Mouse (Mus musculus) forebrain, embryonic 11.5 days (tissue): ENCODE measurements at regions not wholly inside any gene's neighbourhood (a gene's known extent, or its start where the extent isn't known, plus 50 kb on each side); places are given as distances from the start of the nearest gene placed in this dataset.

ENCODE experiments used
- ATAC-seq: fragments of 200-750 bp; cut with Nextera tagmentation; replicated peaks from 2 replicates; pipeline ENCODE4 v1.8.0; 2017; ENCODE audit warnings: moderate TSS enrichment; ENCODE audit not compliant: low FRiP score
- DNase-seq: peaks from one replicate; pipeline ENCODE4 v3.0.0-alpha.2; 2017; ENCODE audit warnings: low spot score
- H3K27ac ChIP-seq: fragments of 300-500 bp; sonication (generic); 2 replicates; pipeline ENCODE4 v1.5.1; 2014; ENCODE audit warnings: low read depth, low read length
- H3K27me3 ChIP-seq: fragments of 300-500 bp; sonication (generic); 2 replicates; pipeline ENCODE4 v1.6.1; 2014; ENCODE audit warnings: mild to moderate bottlenecking, low read length, mixed read lengths; ENCODE audit not compliant: control insufficient read depth, insufficient read depth
- H3K36me3 ChIP-seq: fragments of 300-500 bp; sonication (generic); 2 replicates; pipeline ENCODE4 v1.6.1; 2014; ENCODE audit warnings: mild to moderate bottlenecking, low read length, moderate library complexity, mixed read lengths; ENCODE audit not compliant: control insufficient read depth, insufficient read depth
- H3K4me1 ChIP-seq: fragments of 300-500 bp; sonication (generic); replicated peaks from 2 replicates; pipeline ENCODE4 v1.6.1; 2014; ENCODE audit warnings: low read length, mixed read lengths; ENCODE audit not compliant: control insufficient read depth, insufficient read depth
- H3K4me2 ChIP-seq: fragments of 300-500 bp; sonication (generic); 2 replicates; pipeline ENCODE4 v1.6.1; 2014; ENCODE audit warnings: low read depth, mild to moderate bottlenecking, low read length, moderate library complexity, mixed read lengths; ENCODE audit not compliant: severe bottlenecking
- H3K4me3 ChIP-seq: fragments of 300-500 bp; sonication (generic); 2 replicates; pipeline ENCODE4 v1.5.1; 2014; ENCODE audit warnings: low read depth, low read length
- H3K9ac ChIP-seq: fragments of 300-500 bp; sonication (generic); 2 replicates; pipeline ENCODE4 v1.6.1; 2014; ENCODE audit warnings: low read length
- H3K9me3 ChIP-seq: fragments of 300-500 bp; sonication (generic); 2 replicates; pipeline ENCODE4 v1.6.1; 2016; ENCODE audit warnings: low read length, mixed read lengths; ENCODE audit not compliant: control insufficient read depth
- WGBS: fragments of 180-500 bp; shearing (Covaris S2); extraction: QIAGEN DNeasy Blood & Tissue Kit; methylation state at CpG from one replicate; pipeline ENCODE4 v1.1.7; 2014; 5-methylcytosine and 5-hydroxymethylcytosine counted together

DNA sequence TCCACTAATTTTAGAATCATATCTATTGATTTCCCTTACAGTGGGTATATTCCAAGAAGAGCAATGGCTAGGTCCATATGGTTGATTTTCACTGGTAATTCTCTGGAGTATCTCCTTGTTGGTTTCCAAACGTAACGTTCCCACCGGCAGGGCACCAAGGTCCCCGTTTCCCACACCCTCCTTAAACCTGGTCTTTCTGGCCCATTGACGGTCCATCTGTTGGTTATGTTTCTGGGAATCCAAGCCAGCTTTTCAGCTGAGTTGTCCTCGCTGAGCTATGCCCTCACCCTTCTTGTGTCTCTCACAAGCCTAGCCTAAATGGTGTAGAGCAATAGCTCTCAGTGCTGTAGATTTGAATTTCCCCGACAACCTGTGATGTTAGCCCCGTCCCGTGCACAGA lies 162.7 kb upstream of the Lnx1 start:
- Histone ChIP-seq H3K4me1 (no peaks in the 10 kb centered on the region), H3K27ac (no peak overlapping the region), H3K4me2 (no peak overlapping the region), H3K36me3 (no peaks in the 10 kb centered on the region), H3K9ac (no peak overlapping the region), H3K4me3 (no peak overlapping the region), H3K9me3 (no peaks in the 10 kb centered on the region), H3K27me3 (no peaks in the 10 kb centered on the region)
- peak; percentile 11 for DNase-seq
- ATAC-seq: no peak
- 94% methylated on average over 9 of the region's 9 CpGs for WGBS

DNA sequence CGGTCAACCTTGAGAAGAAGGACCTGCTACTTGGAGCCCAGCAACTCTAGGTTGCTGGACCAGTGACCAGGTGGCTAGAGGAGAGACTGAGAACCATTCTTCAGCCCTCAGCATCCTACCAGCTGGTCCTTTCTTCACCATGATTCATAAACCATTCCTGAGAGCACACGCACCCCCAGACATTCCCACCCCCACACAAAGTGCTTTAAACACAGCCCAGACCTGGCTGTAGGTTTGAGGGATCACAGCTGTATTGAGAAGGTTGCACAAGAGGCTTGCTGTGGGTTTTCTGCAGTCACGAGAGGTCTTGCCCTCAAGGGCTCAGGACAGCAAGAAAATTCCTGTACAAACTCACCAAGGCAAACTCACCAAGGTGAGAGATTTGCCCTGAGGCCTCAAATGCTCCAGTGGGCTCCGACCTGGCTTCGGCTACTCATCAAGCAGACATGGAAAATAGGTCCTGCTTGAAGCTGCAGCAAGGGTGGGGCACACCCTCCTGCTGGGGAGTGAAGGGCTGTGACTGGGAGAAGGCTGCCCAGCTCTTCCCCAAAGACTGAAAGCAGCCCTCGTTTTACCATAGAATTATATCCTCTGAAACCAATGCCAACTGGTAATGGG lies 161.9 kb upstream of the Lnx1 start:
- DNase-seq: peak; percentile 7
- Histone ChIP-seq H3K4me2 (no peak overlapping the region), H3K9ac (no peak overlapping the region), H3K36me3 (no peaks in the 10 kb centered on the region), H3K27ac (no peak overlapping the region), H3K4me1 (no peaks in the 10 kb centered on the region), H3K27me3 (no peaks in the 10 kb centered on the region), H3K9me3 (no peaks in the 10 kb centered on the region), H3K4me3 (no peak overlapping the region)
- no peak for ATAC-seq
- 85% methylated on average over 6 of the region's 6 CpGs for WGBS

DNA sequence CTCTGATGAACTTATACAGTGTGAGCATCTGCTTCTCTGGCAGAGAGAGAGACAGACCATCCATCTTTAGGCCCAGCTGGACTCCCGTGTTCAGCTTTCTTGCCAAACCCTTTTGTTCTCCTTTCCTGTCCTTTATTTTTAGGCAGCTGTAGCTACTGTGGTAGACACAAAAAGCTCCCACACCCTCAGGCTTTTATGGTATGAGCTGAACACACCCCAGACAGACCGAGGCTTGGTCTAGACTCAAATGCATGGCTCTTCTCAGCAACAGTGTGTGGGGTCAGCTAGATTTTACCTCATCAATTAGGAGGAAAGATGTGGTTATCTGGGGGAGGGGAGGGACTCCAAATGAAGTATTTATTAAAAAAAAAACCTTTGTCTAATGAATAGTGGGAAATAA lies 158.6 kb upstream of the Lnx1 start:
- Histone ChIP-seq H3K36me3 (no peaks in the 10 kb centered on the region), H3K9me3 (no peaks in the 10 kb centered on the region), H3K4me3 (no peak overlapping the region), H3K4me1 (no peaks in the 10 kb centered on the region), H3K9ac (no peak overlapping the region), H3K27me3 (no peaks in the 10 kb centered on the region), H3K4me2 (no peak overlapping the region), H3K27ac (no peak overlapping the region)
- 63% methylated on average over 2 of the region's 2 CpGs for WGBS
- no peak for ATAC-seq
- no peak for DNase-seq

DNA sequence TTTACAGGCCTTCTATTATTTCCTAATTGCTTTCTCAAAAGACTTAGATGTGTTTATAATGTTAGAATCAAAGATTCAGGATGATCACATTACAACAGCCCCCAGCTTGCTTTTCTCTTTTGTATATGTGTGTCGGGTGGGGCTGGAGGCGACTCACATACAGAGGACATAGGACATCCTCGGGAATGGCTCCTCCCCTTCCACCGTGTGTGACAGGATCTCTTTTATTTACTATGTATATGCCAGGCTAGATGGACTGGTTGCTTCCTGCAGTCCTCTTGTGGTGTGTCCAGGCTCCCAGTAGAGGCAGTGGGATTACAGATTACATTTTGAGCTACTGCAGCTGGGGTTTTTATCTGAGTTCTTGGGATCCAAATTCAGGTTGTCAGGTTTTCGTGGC lies 155.1 kb upstream of the Lnx1 start:
- ATAC-seq: no peak
- DNase-seq: no peak
- no peak overlapping the region for H3K4me3 ChIP-seq
- no peaks in the 10 kb centered on the region for H3K4me1 ChIP-seq
- H3K9ac ChIP-seq: no peak overlapping the region
- H3K27me3 ChIP-seq: no peaks in the 10 kb centered on the region
- H3K27ac ChIP-seq: no peak overlapping the region
- H3K4me2 ChIP-seq: no peak overlapping the region
- 79% methylated on average over 5 of the region's 5 CpGs for WGBS
- no peaks in the 10 kb centered on the region for H3K9me3 ChIP-seq
- no peaks in the 10 kb centered on the region for H3K36me3 ChIP-seq

DNA sequence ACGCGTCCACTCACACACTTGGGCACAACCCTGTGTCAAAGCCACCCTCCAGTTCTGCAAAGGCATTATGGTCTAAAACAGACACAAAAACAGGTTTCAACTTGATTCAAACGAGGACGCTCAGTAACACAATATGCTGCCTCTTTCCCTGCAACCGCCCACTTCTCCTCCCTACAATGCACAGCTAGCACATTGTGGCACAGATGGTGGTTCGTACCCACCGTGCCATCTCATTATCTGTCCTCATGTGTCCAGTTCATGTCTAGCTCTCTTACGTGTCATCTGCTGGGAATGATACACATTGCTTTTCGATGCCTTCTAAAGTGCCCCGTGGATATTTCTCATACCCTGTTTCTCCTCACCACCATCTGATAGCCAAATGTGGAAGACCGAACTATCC lies 154.4 kb upstream of the Lnx1 start:
- Histone ChIP-seq H3K36me3 (no peaks in the 10 kb centered on the region), H3K9me3 (no peaks in the 10 kb centered on the region), H3K9ac (no peak overlapping the region), H3K27ac (no peak overlapping the region), H3K4me3 (no peak overlapping the region), H3K4me1 (no peaks in the 10 kb centered on the region), H3K27me3 (no peaks in the 10 kb centered on the region), H3K4me2 (no peak overlapping the region)
- 88% methylated on average over 11 of the region's 11 CpGs for WGBS
- DNase-seq: no peak
- ATAC-seq: no peak

DNA sequence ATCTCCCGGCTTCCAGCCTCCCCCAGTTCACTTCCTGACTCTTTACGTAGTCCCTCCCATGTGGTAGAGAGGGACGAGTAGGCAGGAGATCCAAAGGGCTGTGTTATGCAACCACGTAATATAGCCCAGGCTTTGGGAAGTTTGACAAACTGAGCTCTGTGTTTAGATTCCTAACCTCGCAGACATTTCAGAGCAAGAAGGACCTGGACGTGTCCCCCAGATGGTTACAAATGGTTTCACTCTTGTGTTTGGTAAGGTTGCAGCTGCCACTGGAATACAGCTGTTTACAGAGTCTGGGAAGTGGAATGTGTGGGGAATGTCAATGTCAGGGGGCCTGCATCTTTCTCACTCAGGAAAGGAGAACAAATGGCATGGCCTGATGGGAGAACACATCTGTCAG lies 145.1 kb upstream of the Lnx1 start:
- Histone ChIP-seq H3K4me2 (no peak overlapping the region), H3K36me3 (no peaks in the 10 kb centered on the region), H3K4me3 (no peak overlapping the region), H3K27ac (no peak overlapping the region), H3K9me3 (no peaks in the 10 kb centered on the region), H3K27me3 (no peaks in the 10 kb centered on the region), H3K9ac (no peak overlapping the region), H3K4me1 (no peaks in the 10 kb centered on the region)
- 81% methylated on average over 6 of the region's 6 CpGs for WGBS
- DNase-seq: no peak
- no peak for ATAC-seq

DNA sequence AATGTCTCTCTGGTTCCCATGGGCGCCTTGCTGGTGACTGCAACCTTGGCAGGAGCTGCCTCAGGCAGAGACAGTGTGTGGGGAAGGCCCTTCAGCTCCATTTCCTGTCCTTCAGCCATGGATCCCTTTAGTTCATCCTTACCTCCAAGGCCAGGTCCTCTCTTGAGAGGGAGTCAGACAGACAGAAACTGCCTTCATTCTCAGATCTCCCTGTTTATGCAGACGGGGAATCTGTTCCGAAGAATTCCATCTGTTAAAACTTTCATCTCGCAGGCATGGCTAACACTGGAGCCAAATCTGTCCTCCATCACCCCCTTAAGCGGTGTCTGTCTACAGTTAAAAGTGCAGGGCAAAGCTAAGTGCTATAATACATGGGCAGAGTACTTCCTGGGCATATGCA lies 144.0 kb upstream of the Lnx1 start:
- WGBS: 88% methylated on average over 5 of the region's 5 CpGs
- Histone ChIP-seq H3K4me3 (no peak overlapping the region), H3K4me2 (no peak overlapping the region), H3K36me3 (no peaks in the 10 kb centered on the region), H3K9ac (no peak overlapping the region), H3K4me1 (no peaks in the 10 kb centered on the region), H3K9me3 (no peaks in the 10 kb centered on the region), H3K27me3 (no peaks in the 10 kb centered on the region), H3K27ac (no peak overlapping the region)
- DNase-seq: no peak
- no peak for ATAC-seq

DNA sequence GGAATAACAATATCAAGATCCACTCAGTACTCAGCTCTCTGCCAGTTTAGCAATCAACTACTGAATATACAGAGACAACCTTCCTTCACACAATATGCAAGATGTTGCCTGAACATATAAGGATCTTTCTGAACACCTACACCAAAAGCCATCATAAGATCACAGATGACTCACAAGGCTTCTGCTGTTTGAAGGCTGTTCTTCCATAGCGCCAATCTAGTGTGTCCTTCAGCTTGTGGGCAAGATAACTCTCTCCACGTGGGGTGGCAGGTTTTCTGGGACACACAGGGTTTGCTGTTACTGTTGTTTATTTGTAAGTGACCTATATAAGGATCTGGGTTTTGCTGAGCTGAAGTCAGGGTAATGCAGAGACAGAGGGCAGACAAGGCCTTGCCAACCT lies 131.7 kb upstream of the Lnx1 start:
- Histone ChIP-seq H3K27ac (no peak overlapping the region), H3K36me3 (no peaks in the 10 kb centered on the region), H3K27me3 (no peaks in the 10 kb centered on the region), H3K4me3 (no peak overlapping the region), H3K4me2 (no peak overlapping the region), H3K9ac (no peak overlapping the region), H3K9me3 (no peaks in the 10 kb centered on the region), H3K4me1 (no peaks in the 10 kb centered on the region)
- DNase-seq (no peak), ATAC-seq (no peak)
- WGBS: 93% methylated on average over 2 of the region's 2 CpGs

DNA sequence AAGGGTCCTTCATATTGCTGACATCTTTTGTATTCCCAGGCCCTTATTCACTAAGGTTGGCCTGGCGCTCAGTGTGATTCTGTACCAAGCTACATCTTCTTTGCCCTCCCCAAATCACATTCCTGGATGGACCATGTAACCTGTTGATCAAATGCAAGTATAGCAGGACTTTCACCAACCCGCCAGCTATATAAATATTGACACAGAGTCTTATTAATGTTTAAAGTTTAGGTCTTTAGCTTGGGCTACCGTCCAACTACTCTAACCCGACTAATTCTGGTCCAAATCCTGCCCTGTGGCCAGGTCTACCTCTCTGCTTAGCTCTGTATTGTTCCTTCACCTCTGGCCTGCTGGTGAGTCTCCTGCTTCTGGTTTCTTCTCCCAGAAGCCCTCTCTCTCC lies 131.2 kb upstream of the Lnx1 start:
- Histone ChIP-seq H3K4me1 (no peaks in the 10 kb centered on the region), H3K9me3 (no peaks in the 10 kb centered on the region), H3K4me3 (no peak overlapping the region), H3K4me2 (no peak overlapping the region), H3K27me3 (no peaks in the 10 kb centered on the region), H3K36me3 (no peaks in the 10 kb centered on the region), H3K9ac (no peak overlapping the region), H3K27ac (no peak overlapping the region)
- ATAC-seq (no peak), DNase-seq (no peak)
- WGBS: 96% methylated on average over 4 of the region's 4 CpGs
